Mouse (Mus musculus) lung, adult 2 months (tissue): Measurements from ENCODE around the gene Btrc. TPM values are rescaled to one million over a fixed set of nuclear protein-coding genes. Genes with fewer than 3 reads are reported as not detected.
A peak's percentile ranks its signal among the peaks of the same experiment; 100 is the strongest.
"Not testable (repeated sequence)": the region's sequence is repeated elsewhere in the genome, so short reads cannot be mapped to it uniquely, and the experiment has no call there.

Experiments used
- DNase-seq: peaks from one replicate; pipeline ENCODE4 v3.0.0; 2022
- H3K4me1 ChIP-seq: fragments of 200-500 bp; 2 replicates; pipeline ENCODE4 v1.6.1; 2011; ENCODE audit warnings: low read length; ENCODE audit not compliant: control insufficient read depth, insufficient read depth
- H3K4me3 ChIP-seq: fragments of 200-500 bp; replicated peaks from 2 replicates; pipeline ENCODE3; 2011; ENCODE audit warnings: low read depth, mild to moderate bottlenecking, control low read depth, low read length; ENCODE audit errors: extremely low read depth
- CTCF ChIP-seq: fragments of 200-500 bp; IDR thresholded peaks from 2 replicates; pipeline ENCODE4 v1.5.1; 2011; ENCODE audit warnings: mild to moderate bottlenecking, low read length, control low read depth; ENCODE audit not compliant: insufficient read depth
- POLR2A ChIP-seq: fragments of 200-500 bp; IDR thresholded peaks from 2 replicates; pipeline ENCODE4 v1.6.1; 2011; ENCODE audit warnings: low read depth, mild to moderate bottlenecking, control low read depth, low read length, borderline replicate concordance; ENCODE audit errors: extremely low read depth
- WGBS: fragments of 180-500 bp; shearing (Covaris S2); methylation state at CpG from one replicate; pipeline ENCODE4 v1.1.7; 2018; 5-methylcytosine and 5-hydroxymethylcytosine counted together
- polyA plus RNA-seq: library from polyadenylated mRNA; depleted of rRNA; stranded (reverse); fragments of >200 nt; gene quantifications from 2 replicates; pipeline ENCODE4 v1.2.3, GENCODE M21; 2012

Btrc gene
- polyA plus RNA-seq, 1 experiment: 16.9 TPM

- DNase-seq: no peak
- H3K4me3 ChIP-seq: no peak overlapping the region
- 50% methylated on average over 6 of the region's 6 CpGs for WGBS
Measured at GRCm38 (mm10) chr19:45355678-45356077, 7.9 kb upstream of the Btrc start.

GRCm38 (mm10) chr19:45356868-45357267 is 6.7 kb upstream of the Btrc start:
- not testable (repeated sequence) for DNase-seq, H3K4me3 ChIP-seq, H3K4me1 ChIP-seq
- WGBS: 67% methylated on average over 6 of the region's 6 CpGs

More at GRCm38 (mm10) chr19:45355678-45356077, 7.9 kb upstream of the Btrc start:
- no peak for TF ChIP-seq POLR2A
- no peak for TF ChIP-seq CTCF
- H3K4me1 ChIP-seq: no peaks in the 10 kb centered on the region

- no peak overlapping the region for H3K4me3 ChIP-seq
- TF ChIP-seq POLR2A: no peak
- TF ChIP-seq CTCF: no peak
- DNase-seq: no peak
- peaks cover 7% of the 10 kb centered on the region for H3K4me1 ChIP-seq
Measured at GRCm38 (mm10) chr19:45360486-45360885, 3.0 kb upstream of the Btrc start.

GRCm38 (mm10) chr19:45363933-45364391 is 428 bp downstream of the Btrc start:
- H3K4me1 ChIP-seq: peaks cover 7% of the 10 kb centered on the region
- no peak for DNase-seq
- no peak for TF ChIP-seq CTCF
- TF ChIP-seq POLR2A: no peak
- under 1% methylated on average over 20 of the region's 20 CpGs for WGBS
- H3K4me3 ChIP-seq: peak overlapping the region; percentile 79

- 53% methylated on average over 7 of the region's 7 CpGs for WGBS
- Histone ChIP-seq H3K4me1 (peaks cover 7% of the 10 kb centered on the region), H3K4me3 (no peak overlapping the region)
- DNase-seq: no peak
- TF ChIP-seq CTCF: no peak
- no peak for TF ChIP-seq POLR2A
Measured at GRCm38 (mm10) chr19:45366651-45367050, 3.1 kb downstream of the Btrc start.

DNA sequence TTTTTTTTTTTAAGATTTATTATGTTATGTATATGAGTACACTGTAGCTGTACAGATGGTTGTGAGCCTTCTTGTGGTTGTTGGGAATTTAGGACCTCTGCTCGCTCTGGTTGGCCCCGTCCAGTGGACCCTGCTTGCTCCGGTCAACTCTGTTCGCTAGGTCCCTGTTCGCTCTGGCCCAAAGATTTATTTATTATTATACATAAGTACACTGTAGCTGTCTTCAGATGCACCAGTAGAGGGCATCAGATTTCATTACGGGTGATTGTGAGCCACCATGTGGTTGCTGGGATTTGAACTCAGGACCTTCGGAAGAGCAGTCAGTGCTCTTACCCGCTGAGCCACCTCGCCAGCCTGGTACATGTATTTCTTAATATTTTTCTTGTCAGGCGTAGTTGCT is 21.3 kb downstream of the Btrc start:
- not testable (repeated sequence) for H3K4me1 ChIP-seq, H3K4me3 ChIP-seq, DNase-seq
- WGBS: 96% methylated on average over 10 of the region's 10 CpGs

DNA sequence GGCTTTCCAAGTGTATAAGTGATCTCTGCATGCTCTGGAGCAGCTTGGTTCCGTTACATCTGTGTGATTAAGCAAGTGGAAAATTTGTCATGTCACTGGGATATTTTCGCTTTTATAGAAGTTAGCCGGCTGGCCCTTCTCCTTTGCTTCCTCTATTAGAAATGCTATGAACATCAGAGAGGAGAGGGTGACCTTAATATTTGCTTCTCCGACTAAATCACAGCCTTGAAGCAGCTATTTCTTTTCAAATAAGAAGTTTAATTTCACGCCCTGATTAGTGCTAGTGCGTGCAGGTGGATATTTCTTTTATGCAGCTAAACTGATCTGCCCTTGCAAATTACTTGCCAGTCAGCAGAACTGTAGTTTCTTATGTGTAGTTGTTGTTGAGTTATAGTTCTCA is 25.0 kb downstream of the Btrc start:
- no peak overlapping the region for H3K4me3 ChIP-seq
- DNase-seq: no peak
- peaks cover 5% of the 10 kb centered on the region for H3K4me1 ChIP-seq
- 74% methylated on average over 6 of the region's 6 CpGs for WGBS
- TF ChIP-seq CTCF: no peak

- Histone ChIP-seq H3K4me1 (peaks cover 5% of the 10 kb centered on the region), H3K4me3 (no peak overlapping the region)
- WGBS: 71% methylated on average over 7 of the region's 7 CpGs
- no peak for TF ChIP-seq CTCF
- no peak for TF ChIP-seq POLR2A
- DNase-seq: no peak
Measured at GRCm38 (mm10) chr19:45394078-45394477, 30.5 kb downstream of the Btrc start.

- 68% methylated on average over 2 of the region's 2 CpGs for WGBS
- no peak for DNase-seq
- TF ChIP-seq POLR2A (no peak), CTCF (0 out of 2 replicates have a peak, but pooled peaks have one; percentile 17)
- H3K4me1 ChIP-seq: peaks cover 9% of the 10 kb centered on the region; the same call in 1 of the 2 replicates
- H3K4me3 ChIP-seq: no peak overlapping the region
Measured at GRCm38 (mm10) chr19:45411000-45411399, 47.5 kb downstream of the Btrc start.

GRCm38 (mm10) chr19:45412694-45413093 is 49.2 kb downstream of the Btrc start:
- TF ChIP-seq POLR2A (no peak), CTCF (no peak)
- H3K4me1 ChIP-seq: peaks cover 5% of the 10 kb centered on the region; the same call in 1 of the 2 replicates
- 60% methylated on average over 3 of the region's 3 CpGs for WGBS
- no peak overlapping the region for H3K4me3 ChIP-seq
- no peak for DNase-seq

- no peak for DNase-seq
Measured at GRCm38 (mm10) chr19:45413966-45414365, 50.4 kb downstream of the Btrc start.

More at GRCm38 (mm10) chr19:45413966-45414365, 50.4 kb downstream of the Btrc start:
- no peak overlapping the region for H3K4me3 ChIP-seq
- WGBS: 44% methylated on average over 3 of the region's 3 CpGs
- H3K4me1 ChIP-seq: peaks cover 5% of the 10 kb centered on the region; the same call in 1 of the 2 replicates
- TF ChIP-seq POLR2A (no peak), CTCF (no peak)
